Mouse (Mus musculus) myocyte (in vitro differentiated cells): Measurements from ENCODE around the gene Matn4.

Experiments
- MYOD1 ChIP-seq, 3 experiments: IDR thresholded peaks; one replicate each; pipeline ENCODE4 v1.6.1; 2011; ENCODE audit warnings: control low read depth in 2 of 3, low read depth in 2 of 3, mild to moderate bottlenecking in 2 of 3, moderate library complexity in 1 of 3; ENCODE audit not compliant: insufficient read length in 2 of 3, control insufficient read depth in 1 of 3
- TCF12 ChIP-seq: IDR thresholded peaks from one replicate; pipeline ENCODE4 v1.6.1; 2011; ENCODE audit warnings: mild to moderate bottlenecking, control low read depth; ENCODE audit not compliant: poor library complexity, insufficient read depth, severe bottlenecking
- TCF3 ChIP-seq: IDR thresholded peaks from one replicate; pipeline ENCODE4 v1.6.1; 2011; ENCODE audit warnings: low read depth, control low read depth; ENCODE audit not compliant: insufficient read length

DNA sequence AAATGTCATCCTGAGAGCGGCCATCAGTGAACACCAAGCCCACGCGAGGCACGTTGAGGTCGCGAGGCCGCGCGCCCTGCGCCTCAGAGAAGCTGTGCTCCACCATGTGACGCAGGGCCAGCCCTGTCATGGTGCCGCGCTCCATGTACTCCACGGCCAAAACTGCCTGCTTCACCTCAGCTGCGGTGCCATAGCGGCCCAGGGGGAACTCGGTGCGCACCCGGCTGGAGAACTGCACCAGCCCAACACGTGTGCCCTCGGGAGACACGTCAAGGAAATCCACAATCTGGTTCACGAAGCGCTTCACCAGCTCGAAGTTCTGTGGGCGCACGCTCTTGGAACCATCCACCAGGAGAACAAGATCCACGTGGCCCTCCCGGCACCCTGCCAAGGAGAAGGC is 11.8 kb downstream of the Matn4 start:
- no peak for TF ChIP-seq TCF12
- no peak for TF ChIP-seq TCF3
- TF ChIP-seq MYOD1 (IDR thresholded peaks at IDR 0.05; ENCODE audit: control insufficient read depth in 1 of 3, insufficient read length in 2 of 3, low read depth in 2 of 3), result no peak
